Mouse (Mus musculus): Measurements from ENCODE around the gene Tnrc6a. TPM values are rescaled to one million over a fixed set of nuclear protein-coding genes. Genes with fewer than 3 reads are reported as not detected.

Tnrc6a gene
- polyA plus RNA-seq, 1 experiment from 2014 or later = 57.8 TPM

DNA sequence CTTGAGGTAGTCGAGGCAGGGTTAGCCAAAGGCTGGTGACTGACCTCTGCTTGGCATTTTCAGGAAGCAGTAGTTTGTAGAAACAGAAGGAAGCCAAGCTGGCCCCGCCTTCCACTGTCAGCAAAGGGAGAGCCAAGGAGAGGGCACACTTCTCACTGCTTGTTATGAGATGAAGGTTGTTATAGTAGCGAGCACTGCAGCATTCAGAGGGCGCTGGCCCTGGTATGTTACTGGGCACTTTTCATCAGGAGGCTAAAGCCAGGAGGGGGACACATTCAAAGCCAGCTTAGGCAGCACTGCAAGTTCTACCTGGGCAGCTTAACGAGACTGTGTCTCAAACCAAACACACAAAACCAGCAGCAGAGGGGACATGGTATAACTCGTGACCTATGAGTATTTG lies 83.9 kb downstream of the Tnrc6a start:
- WGBS = 78% methylated on average over 6 of the region's 6 CpGs
- H3K27ac ChIP-seq (ENCODE audit: low read depth, low read length) = no peak overlapping the region
- peak; percentile 65 for DNase-seq (ENCODE audit: low spot score, missing footprints)

DNA sequence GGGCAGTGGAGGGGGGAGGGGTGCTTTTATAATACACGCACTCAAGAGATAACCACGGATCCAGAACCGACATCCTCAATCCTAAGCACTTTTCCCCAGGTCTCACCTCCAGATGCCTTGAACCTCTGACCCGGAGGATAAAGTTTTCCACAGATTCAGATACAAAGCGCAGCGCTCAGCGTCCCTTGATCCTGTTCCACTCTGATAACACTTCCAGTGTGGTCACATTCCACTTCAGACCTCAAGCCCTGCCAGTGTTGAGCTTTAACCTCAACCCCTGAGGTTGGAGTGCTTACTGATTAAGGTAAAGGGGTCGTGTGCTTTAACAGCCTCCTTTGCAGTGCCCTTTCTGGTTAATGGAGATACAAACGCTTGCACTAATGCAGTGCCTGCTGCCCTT lies 86.2 kb downstream of the Tnrc6a start:
- WGBS = 77% methylated on average over 9 of the region's 9 CpGs
- no peaks in the 10 kb centered on the region for H3K36me3 ChIP-seq (ENCODE audit: control insufficient read depth, insufficient read depth, low read length)

More for the DNA sequence above, 83.9 kb downstream of the Tnrc6a start:
- Histone ChIP-seq H3K4me3 (ENCODE audit: low read depth, low read length) (no peak overlapping the region), H3K4me2 (no peak overlapping the region), H3K4me1 (ENCODE audit: control insufficient read depth, insufficient read depth, low read length) (no peaks in the 10 kb centered on the region), H3K9me3 (ENCODE audit: control insufficient read depth, low read length) (no peaks in the 10 kb centered on the region), H3K36me3 (ENCODE audit: control insufficient read depth, insufficient read depth, low read length) (no peaks in the 10 kb centered on the region), H3K9ac (ENCODE audit: low read length) (no peak overlapping the region), H3K27me3 (ENCODE audit: control insufficient read depth, insufficient read depth, low read length) (no peaks in the 10 kb centered on the region)
- no peak for ATAC-seq (ENCODE audit: low FRiP score)

DNA sequence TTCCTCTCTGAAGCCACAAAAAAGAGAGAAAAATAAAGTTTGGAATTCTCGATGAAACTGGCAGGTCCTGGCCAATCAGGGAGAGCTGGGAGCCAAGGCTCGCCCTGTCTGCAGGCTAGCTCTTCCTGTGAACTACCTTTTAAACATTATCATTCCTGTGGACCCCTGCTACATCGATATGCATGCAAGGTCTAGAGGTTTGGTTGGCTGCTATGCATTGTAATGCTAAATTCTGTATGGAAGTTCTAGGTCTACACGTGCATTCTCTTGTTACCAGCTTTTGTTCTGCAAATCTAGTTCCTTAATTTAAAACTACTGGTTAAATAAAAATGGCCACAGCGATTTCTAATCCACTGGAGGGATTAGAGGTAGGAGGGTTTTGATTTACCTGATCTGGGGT lies 87.8 kb downstream of the Tnrc6a start:
- no peaks in the 10 kb centered on the region for H3K27me3 ChIP-seq (ENCODE audit: control insufficient read depth, insufficient read depth, low read length)
- H3K4me1 ChIP-seq (ENCODE audit: control insufficient read depth, insufficient read depth, low read length) = peaks cover 8% of the 10 kb centered on the region
- 50% methylated on average over 5 of the region's 5 CpGs for WGBS
- no peak overlapping the region for H3K4me2 ChIP-seq
- H3K36me3 ChIP-seq (ENCODE audit: control insufficient read depth, insufficient read depth, low read length) = no peaks in the 10 kb centered on the region
- DNase-seq (ENCODE audit: low spot score, missing footprints) = no peak
- ATAC-seq (ENCODE audit: low FRiP score) = no peak
- no peaks in the 10 kb centered on the region for H3K9me3 ChIP-seq (ENCODE audit: control insufficient read depth, low read length)
- H3K9ac ChIP-seq (ENCODE audit: low read length) = no peak overlapping the region
- no peak overlapping the region for H3K27ac ChIP-seq (ENCODE audit: low read depth, low read length)
- no peak overlapping the region for H3K4me3 ChIP-seq (ENCODE audit: low read depth, low read length)

More for the DNA sequence above, 86.2 kb downstream of the Tnrc6a start:
- no peak overlapping the region for H3K4me2 ChIP-seq
- H3K4me1 ChIP-seq (ENCODE audit: control insufficient read depth, insufficient read depth, low read length) = peaks cover 8% of the 10 kb centered on the region
- no peaks in the 10 kb centered on the region for H3K9me3 ChIP-seq (ENCODE audit: control insufficient read depth, low read length)
- H3K27me3 ChIP-seq (ENCODE audit: control insufficient read depth, insufficient read depth, low read length) = no peaks in the 10 kb centered on the region
- DNase-seq (ENCODE audit: low spot score, missing footprints) (peak; percentile 60), ATAC-seq (ENCODE audit: low FRiP score) (no peak)
- no peak overlapping the region for H3K9ac ChIP-seq (ENCODE audit: low read length)
- H3K4me3 ChIP-seq (ENCODE audit: low read depth, low read length) = no peak overlapping the region
- H3K27ac ChIP-seq (ENCODE audit: low read depth, low read length) = no peak overlapping the region

DNA sequence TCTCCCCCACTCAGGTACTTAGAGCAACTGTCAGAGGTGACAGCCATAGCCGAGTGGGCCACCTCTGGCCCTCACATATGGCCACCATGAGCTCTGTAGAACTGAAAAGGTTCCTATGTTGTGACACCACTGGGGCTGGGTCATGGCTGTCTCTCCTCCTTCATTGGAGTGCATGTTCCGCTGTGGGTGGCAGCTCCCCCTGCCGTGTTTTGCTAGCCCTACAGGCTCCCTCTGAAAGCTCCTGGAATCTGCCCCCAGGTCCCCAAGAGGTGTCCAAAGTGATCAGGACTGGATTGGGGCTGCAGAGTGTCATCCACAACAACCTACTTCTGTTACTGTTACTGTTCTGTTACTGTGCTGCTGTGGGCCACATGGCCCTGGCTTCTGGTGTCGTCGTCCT lies 88.6 kb downstream of the Tnrc6a start:
- Histone ChIP-seq H3K9ac (ENCODE audit: low read length) (no peak overlapping the region), H3K4me2 (no peak overlapping the region), H3K27me3 (ENCODE audit: control insufficient read depth, insufficient read depth, low read length) (no peaks in the 10 kb centered on the region), H3K36me3 (ENCODE audit: control insufficient read depth, insufficient read depth, low read length) (no peaks in the 10 kb centered on the region), H3K27ac (ENCODE audit: low read depth, low read length) (no peak overlapping the region), H3K9me3 (ENCODE audit: control insufficient read depth, low read length) (no peaks in the 10 kb centered on the region), H3K4me1 (ENCODE audit: control insufficient read depth, insufficient read depth, low read length) (peaks cover 8% of the 10 kb centered on the region), H3K4me3 (ENCODE audit: low read depth, low read length) (no peak overlapping the region)
- no peak for DNase-seq (ENCODE audit: low spot score, missing footprints)
- 87% methylated on average over 5 of the region's 5 CpGs for WGBS
- no peak for ATAC-seq (ENCODE audit: low FRiP score)

DNA sequence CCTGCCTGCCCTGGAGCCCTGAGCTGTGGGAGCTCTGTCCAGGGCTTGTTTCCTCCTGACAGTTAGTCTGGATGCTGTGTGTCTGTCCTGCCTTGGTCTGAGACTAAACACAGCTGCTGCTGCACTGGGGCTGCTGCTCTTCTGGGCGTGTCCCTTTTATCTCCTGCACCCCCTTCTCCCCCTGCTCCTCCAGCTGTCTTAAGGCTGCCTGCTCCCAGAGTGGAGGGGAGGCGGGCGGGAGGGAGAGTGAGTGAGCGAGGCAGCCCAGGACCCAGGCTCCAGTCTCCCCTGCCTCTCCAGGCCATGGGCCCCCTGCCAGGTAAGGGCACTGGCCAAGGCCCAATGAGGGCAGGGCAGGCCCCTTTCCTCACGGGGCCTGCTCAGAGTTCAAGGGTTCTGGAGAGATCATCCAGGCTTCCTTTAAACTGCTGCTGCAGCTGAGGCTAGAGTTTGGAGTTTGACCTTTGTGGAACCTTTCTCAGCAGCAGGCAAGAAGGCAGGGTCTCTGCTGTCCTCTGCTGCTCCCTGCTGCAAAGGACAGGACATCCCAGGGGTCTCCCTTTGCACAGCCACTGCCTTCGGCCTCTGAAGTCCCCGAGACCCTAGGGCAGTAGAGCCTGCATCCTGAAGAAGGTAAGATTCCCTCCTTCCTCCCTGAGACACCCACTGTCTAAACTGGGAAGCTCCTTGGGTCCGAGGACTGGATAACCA lies 90.8 kb downstream of the Tnrc6a start, which contains the start of gene Slc5a11:
TSS of gene Slc5a11 (plus strand) at position 416 of the 711 bp plus-strand sequence.
- no peaks in the 10 kb centered on the region for H3K9me3 ChIP-seq (ENCODE audit: control insufficient read depth, low read length)
- no peak for DNase-seq (ENCODE audit: low spot score, missing footprints)
- 32% methylated on average over 8 of the region's 8 CpGs for WGBS
- no peaks in the 10 kb centered on the region for H3K27me3 ChIP-seq (ENCODE audit: control insufficient read depth, insufficient read depth, low read length)
- H3K4me1 ChIP-seq (ENCODE audit: control insufficient read depth, insufficient read depth, low read length) = peaks cover 8% of the 10 kb centered on the region
- H3K4me3 ChIP-seq (ENCODE audit: low read depth, low read length) = no peak within 1 kb of the TSS
- H3K9ac ChIP-seq (ENCODE audit: low read length) = no peak within 1 kb of the TSS
- no peaks in the 10 kb centered on the region for H3K36me3 ChIP-seq (ENCODE audit: control insufficient read depth, insufficient read depth, low read length)
- H3K4me2 ChIP-seq = no peak within 1 kb of the TSS
- peak; percentile 57 for ATAC-seq (ENCODE audit: low FRiP score)
- H3K27ac ChIP-seq (ENCODE audit: low read depth, low read length) = no peak within 1 kb of the TSS

DNA sequence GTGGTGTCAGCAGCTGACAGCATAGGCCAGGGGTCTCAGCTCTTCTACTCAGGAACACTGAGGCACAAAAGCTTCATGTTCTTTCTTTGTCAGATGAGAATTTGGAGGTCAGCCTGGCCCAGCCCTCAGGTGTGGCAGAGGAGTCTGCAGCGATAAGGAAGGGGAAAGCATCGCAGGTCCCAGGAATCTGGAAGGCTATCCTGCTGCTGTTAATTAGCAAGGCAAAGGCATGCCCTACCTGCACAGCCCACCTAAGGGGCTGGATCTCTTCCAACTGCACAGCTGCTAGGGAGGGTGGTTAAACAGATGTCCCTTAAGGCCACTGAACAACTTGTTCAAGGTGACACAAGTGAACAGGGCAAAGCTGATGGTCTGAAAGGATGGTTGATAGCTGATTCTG lies 91.5 kb downstream of the Tnrc6a start:
- H3K9ac ChIP-seq (ENCODE audit: low read length) = no peak overlapping the region
- no peak overlapping the region for H3K4me2 ChIP-seq
- H3K27ac ChIP-seq (ENCODE audit: low read depth, low read length) = no peak overlapping the region
- H3K36me3 ChIP-seq (ENCODE audit: control insufficient read depth, insufficient read depth, low read length) = no peaks in the 10 kb centered on the region
- WGBS = 83% methylated on average over 2 of the region's 2 CpGs
- H3K27me3 ChIP-seq (ENCODE audit: control insufficient read depth, insufficient read depth, low read length) = no peaks in the 10 kb centered on the region
- no peak for ATAC-seq (ENCODE audit: low FRiP score)
- H3K9me3 ChIP-seq (ENCODE audit: control insufficient read depth, low read length) = no peaks in the 10 kb centered on the region
- DNase-seq (ENCODE audit: low spot score, missing footprints) = no peak
- H3K4me1 ChIP-seq (ENCODE audit: control insufficient read depth, insufficient read depth, low read length) = peaks cover 8% of the 10 kb centered on the region
- H3K4me3 ChIP-seq (ENCODE audit: low read depth, low read length) = no peak overlapping the region

DNA sequence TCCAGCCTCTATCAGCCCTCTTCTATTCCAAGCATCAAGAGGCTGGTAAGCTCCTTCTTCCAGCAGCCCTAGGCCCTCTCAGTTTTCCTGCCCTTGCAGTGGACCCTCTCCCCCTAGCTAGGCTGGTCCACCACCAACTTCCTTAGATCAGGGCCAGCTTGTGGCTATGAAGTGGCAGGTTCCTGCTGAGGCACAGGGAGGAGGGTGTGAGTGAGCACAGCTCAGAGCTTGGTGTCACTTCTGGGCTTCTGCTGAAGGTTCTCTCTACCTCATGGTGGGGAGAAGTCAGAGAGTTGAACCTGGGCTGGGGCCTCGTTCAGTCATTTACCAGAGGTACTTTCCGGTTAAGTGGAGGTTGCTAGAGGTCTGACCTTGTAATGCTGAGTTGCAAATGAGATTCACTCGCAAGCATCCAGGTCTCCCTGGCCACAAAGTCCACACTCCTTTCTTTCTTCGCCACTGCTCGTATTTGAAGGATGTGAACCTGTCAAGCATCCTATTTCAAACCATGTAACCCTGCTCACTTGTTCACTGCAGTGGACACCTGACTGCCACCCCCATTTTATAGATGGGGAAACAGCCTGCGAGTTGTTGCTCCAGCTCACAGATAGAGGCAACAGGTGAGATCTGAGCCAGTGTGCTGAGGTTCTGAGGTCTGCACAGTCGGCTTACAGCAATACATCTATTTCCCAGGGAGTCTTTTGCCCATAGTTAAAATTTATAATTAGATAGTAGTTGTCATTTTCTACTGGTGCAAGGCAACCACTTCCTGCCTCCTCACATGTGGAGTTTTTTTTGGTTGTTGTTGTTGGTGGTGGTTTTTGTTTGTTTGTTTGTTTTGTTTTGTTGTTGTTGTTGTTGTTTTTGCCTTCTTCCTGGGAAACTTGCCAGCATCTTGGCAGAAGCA lies 94.0 kb downstream of the Tnrc6a start:
- peaks cover 8% of the 10 kb centered on the region for H3K4me1 ChIP-seq (ENCODE audit: control insufficient read depth, insufficient read depth, low read length)
- WGBS = 77% methylated on average over 7 of the region's 7 CpGs
- H3K27ac ChIP-seq (ENCODE audit: low read depth, low read length) = no peak overlapping the region
- H3K9me3 ChIP-seq (ENCODE audit: control insufficient read depth, low read length) = no peaks in the 10 kb centered on the region
- no peak overlapping the region for H3K4me2 ChIP-seq
- no peaks in the 10 kb centered on the region for H3K36me3 ChIP-seq (ENCODE audit: control insufficient read depth, insufficient read depth, low read length)
- no peak for ATAC-seq (ENCODE audit: low FRiP score)
- no peak overlapping the region for H3K9ac ChIP-seq (ENCODE audit: low read length)
- no peak for DNase-seq (ENCODE audit: low spot score, missing footprints)
- no peaks in the 10 kb centered on the region for H3K27me3 ChIP-seq (ENCODE audit: control insufficient read depth, insufficient read depth, low read length)
- no peak overlapping the region for H3K4me3 ChIP-seq (ENCODE audit: low read depth, low read length)

DNA sequence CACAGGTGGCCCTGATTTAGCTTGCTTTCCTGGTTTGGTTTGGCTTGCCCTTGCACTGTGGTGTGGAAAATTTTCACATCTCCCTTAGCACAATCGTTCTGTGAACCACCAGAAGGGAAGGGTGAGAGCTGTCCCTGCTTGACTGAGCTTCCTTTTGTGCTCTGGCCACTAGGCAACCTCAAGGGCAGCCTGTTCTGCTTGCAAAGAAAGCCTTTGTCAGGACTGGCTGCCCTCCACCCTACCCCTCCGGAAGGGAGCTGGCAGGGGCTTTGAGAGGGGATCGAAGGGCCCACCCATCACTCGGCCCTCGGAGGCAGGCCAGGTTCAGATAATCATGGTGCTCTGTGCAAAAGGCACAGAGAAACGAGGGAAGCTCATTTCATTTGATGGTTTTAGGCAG lies 94.9 kb downstream of the Tnrc6a start:
- Histone ChIP-seq H3K4me3 (ENCODE audit: low read depth, low read length) (no peak overlapping the region), H3K9me3 (ENCODE audit: control insufficient read depth, low read length) (no peaks in the 10 kb centered on the region), H3K27me3 (ENCODE audit: control insufficient read depth, insufficient read depth, low read length) (no peaks in the 10 kb centered on the region), H3K36me3 (ENCODE audit: control insufficient read depth, insufficient read depth, low read length) (no peaks in the 10 kb centered on the region), H3K27ac (ENCODE audit: low read depth, low read length) (peak overlapping the region; percentile 40; the same call in 1 of the 2 replicates), H3K9ac (ENCODE audit: low read length) (peak overlapping the region; percentile 27; the same call in 1 of the 2 replicates), H3K4me2 (no peak overlapping the region), H3K4me1 (ENCODE audit: control insufficient read depth, insufficient read depth, low read length) (peaks cover 8% of the 10 kb centered on the region)
- no peak for DNase-seq (ENCODE audit: low spot score, missing footprints)
- WGBS = 16% methylated on average over 6 of the region's 6 CpGs
- ATAC-seq (ENCODE audit: low FRiP score) = peak; percentile 74

Measured in midbrain, embryonic 11.5 days (tissue).